Mouse (Mus musculus) MEL (cell line): ENCODE results near the gene Noa1. TPM values are rescaled to one million over a fixed set of nuclear protein-coding genes. Genes with fewer than 3 reads are reported as not detected.

ENCODE experiments used
- DNase-seq: peaks from one replicate; pipeline ENCODE4 v3.0.0; 2011; ENCODE audit warnings: low read depth, low spot score
- H3K27ac ChIP-seq: 2 replicates; pipeline ENCODE4 v1.5.1; 2012; ENCODE audit warnings: low read depth, mild to moderate bottlenecking, control low read depth, low read length, moderate library complexity; ENCODE audit not compliant: control insufficient read depth
- H3K27me3 ChIP-seq, 2 experiments: fragments of 150-350 bp in 1 of 2; sonication (generic) in 1 of 2; 2 replicates each; pipeline ENCODE4 v1.6.1; 2012; ENCODE audit warnings: low read length in 2 of 2, mild to moderate bottlenecking in 2 of 2, improper control_type of control experiment in 1 of 2, moderate library complexity in 1 of 2; ENCODE audit not compliant: insufficient read depth in 2 of 2, control insufficient read depth in 1 of 2
- H3K36me3 ChIP-seq, 2 experiments: 2 replicates each; pipeline ENCODE4 v1.6.1; 2012 to 2014; ENCODE audit warnings: low read length in 2 of 2, improper control_type of control experiment in 1 of 2, inconsistent platforms in 1 of 2, mild to moderate bottlenecking in 1 of 2; ENCODE audit not compliant: insufficient read depth in 2 of 2, control insufficient read depth in 1 of 2
- H3K4me1 ChIP-seq, 2 experiments: fragments of 150-350 bp in 1 of 2; sonication (generic) in 1 of 2; 2 replicates each; pipeline ENCODE4 v1.6.1; 2012; ENCODE audit warnings: low read length in 2 of 2, improper control_type of control experiment in 1 of 2, mild to moderate bottlenecking in 1 of 2; ENCODE audit not compliant: insufficient read depth in 2 of 2, control insufficient read depth in 1 of 2
- H3K4me3 ChIP-seq, 2 experiments: fragments of 150-350 bp in 1 of 2; sonication (generic) in 1 of 2; 2 replicates each; pipeline ENCODE4 v1.5.1; 2012; ENCODE audit warnings: low read depth in 2 of 2, low read length in 2 of 2, mild to moderate bottlenecking in 2 of 2, moderate library complexity in 2 of 2, control low read depth in 1 of 2, improper control_type of control experiment in 1 of 2; ENCODE audit not compliant: control insufficient read depth in 1 of 2, insufficient read depth in 1 of 2
- H3K79me2 ChIP-seq: 2 replicates; pipeline ENCODE4 v1.6.1; 2012; ENCODE audit warnings: mild to moderate bottlenecking, low read length, moderate library complexity; ENCODE audit not compliant: control insufficient read depth, poor library complexity, insufficient read depth
- H3K9ac ChIP-seq: 2 replicates; pipeline ENCODE4 v1.6.1; 2012; ENCODE audit warnings: low read depth, mild to moderate bottlenecking, control low read depth, low read length, moderate library complexity; ENCODE audit not compliant: control insufficient read depth, poor library complexity, severe bottlenecking
- H3K9me3 ChIP-seq: fragments of 150-350 bp; sonication (generic); replicated peaks from 2 replicates; pipeline ENCODE4 v1.6.1; 2012; ENCODE audit warnings: mild to moderate bottlenecking, low read length, improper control_type of control experiment, moderate library complexity; ENCODE audit not compliant: insufficient read depth
- BHLHE40 ChIP-seq: IDR thresholded peaks from 2 replicates; pipeline ENCODE4 v1.6.1; 2012; ENCODE audit warnings: low read depth, mild to moderate bottlenecking, inconsistent platforms, low read length, improper control_type of control experiment, borderline replicate concordance
- CHD2 ChIP-seq: IDR thresholded peaks from 2 replicates; pipeline ENCODE4 v1.6.1; 2011; ENCODE audit warnings: low read length, improper control_type of control experiment
- E2F4 ChIP-seq: IDR thresholded peaks from 2 replicates; pipeline ENCODE4 v1.6.1; 2011; ENCODE audit warnings: low read depth, low read length, improper control_type of control experiment, borderline replicate concordance
- JUND ChIP-seq: IDR thresholded peaks from 2 replicates; pipeline ENCODE4 v1.6.1; 2011; ENCODE audit warnings: low read depth, mild to moderate bottlenecking, improper control_type of control experiment, low read length
- KAT2A ChIP-seq: conservative IDR thresholded peaks from 2 replicates; pipeline ENCODE4 v1.6.1; 2012; ENCODE audit warnings: low read depth, low read length, improper control_type of control experiment, inconsistent platforms
- MAX ChIP-seq: IDR thresholded peaks from 2 replicates; pipeline ENCODE4 v1.6.1; 2011; ENCODE audit warnings: low read length, improper control_type of control experiment
- MXI1 ChIP-seq: IDR thresholded peaks from 2 replicates; pipeline ENCODE4 v1.6.1; 2011; ENCODE audit warnings: mild to moderate bottlenecking, low read depth, low read length, improper control_type of control experiment
- MYC ChIP-seq: IDR thresholded peaks from 2 replicates; pipeline ENCODE4 v1.6.1; 2011; ENCODE audit warnings: low read depth, mild to moderate bottlenecking, low read length, improper control_type of control experiment, moderate library complexity
- POLR2A ChIP-seq, 2 experiments: IDR thresholded peaks; 2 replicates each; pipeline ENCODE4 v1.6.1; 2011 to 2012; ENCODE audit warnings: low read length in 2 of 2, mild to moderate bottlenecking in 2 of 2, control low read depth in 1 of 2, improper control_type of control experiment in 1 of 2, low read depth in 1 of 2, moderate library complexity in 1 of 2; ENCODE audit not compliant: control insufficient read depth in 1 of 2, insufficient read depth in 1 of 2, poor library complexity in 1 of 2
- POLR2AphosphoS5 ChIP-seq: IDR thresholded peaks from 2 replicates; pipeline ENCODE4 v1.6.1; 2012; ENCODE audit warnings: low read depth, borderline replicate concordance, mild to moderate bottlenecking, inconsistent platforms, low read length, moderate library complexity, mixed read lengths
- RAD21 ChIP-seq: IDR thresholded peaks from 2 replicates; pipeline ENCODE4 v1.6.1; 2011; ENCODE audit warnings: mild to moderate bottlenecking, low read depth, low read length, improper control_type of control experiment
- RCOR1 ChIP-seq: IDR thresholded peaks from 2 replicates; pipeline ENCODE4 v1.6.1; 2012; ENCODE audit warnings: low read depth, mild to moderate bottlenecking, inconsistent platforms, low read length, improper control_type of control experiment
- SIN3A ChIP-seq: IDR thresholded peaks from 2 replicates; pipeline ENCODE4 v1.6.1; 2012; ENCODE audit warnings: low read length, improper control_type of control experiment, inconsistent platforms
- SMC3 ChIP-seq: IDR thresholded peaks from 2 replicates; pipeline ENCODE4 v1.6.1; 2011; ENCODE audit warnings: low read depth, low read length, improper control_type of control experiment
- TBP ChIP-seq: IDR thresholded peaks from 2 replicates; pipeline ENCODE4 v1.8.0; 2011; ENCODE audit warnings: low read depth, low read length, improper control_type of control experiment
- TCF12 ChIP-seq: IDR thresholded peaks from 2 replicates; pipeline ENCODE4 v1.6.1; 2014; ENCODE audit warnings: low read depth, mild to moderate bottlenecking, inconsistent platforms, low read length, improper control_type of control experiment, moderate library complexity
- USF2 ChIP-seq, 2 experiments: IDR thresholded peaks; 2 replicates each; pipeline ENCODE4 v1.6.1; 2011 to 2012; ENCODE audit warnings: improper control_type of control experiment in 2 of 2, low read length in 2 of 2, borderline replicate concordance in 1 of 2, inconsistent platforms in 1 of 2, low read depth in 1 of 2, mild to moderate bottlenecking in 1 of 2; ENCODE audit not compliant: insufficient read depth in 1 of 2
- polyA plus RNA-seq, 2 experiments: library from polyadenylated mRNA; stranded (reverse) in 1 of 2; unstranded in 1 of 2; fragments of >175 nt in 1 of 2; fragments of >200 nt in 1 of 2; gene quantifications; 2 replicates each; pipeline versions ENCODE4 v1.2.1 to v1.2.4; 2012; ENCODE audit warnings: low replicate concordance in 2 of 2, low read depth in 1 of 2; ENCODE audit not compliant: insufficient read length in 2 of 2, insufficient read depth in 1 of 2, missing spikeins in 1 of 2
- total RNA-seq: library from RNA; depleted of rRNA; stranded (reverse); fragments of 300-350 nt; gene quantifications from 2 replicates; pipeline ENCODE4 v1.2.3, GENCODE M21; 2012

The Noa1 gene
- total and polyA plus RNA-seq, 3 experiments, result 52.4 to 265 (median 96.2) TPM

- Histone ChIP-seq H3K4me1 (no peaks in the 10 kb centered on the region), H3K36me3 (peaks cover 0 to 59% of the 10 kb centered on the region in 2 experiments; a peak in 2 of 4 replicates), H3K9ac (no peak overlapping the region), H3K27me3 (no peaks in the 10 kb centered on the region), H3K4me3 (no peak overlapping the region), H3K9me3 (no peaks in the 10 kb centered on the region), H3K27ac (no peak overlapping the region), H3K79me2 (peaks cover 8% of the 10 kb centered on the region)
- TF ChIP-seq SIN3A (no peak), RAD21 (no peak), MYC (no peak)
- no peak for DNase-seq
Measured at GRCm38 (mm10) chr5:77282242-77282641, 27.6 kb downstream of the Noa1 start.

- Histone ChIP-seq H3K9ac (no peak overlapping the region), H3K79me2 (peaks cover 8% of the 10 kb centered on the region), H3K27ac (no peak overlapping the region), H3K4me3 (no peak overlapping the region), H3K36me3 (peaks cover 0 to 59% of the 10 kb centered on the region in 2 experiments; a peak in 2 of 4 replicates), H3K27me3 (no peaks in the 10 kb centered on the region), H3K9me3 (no peaks in the 10 kb centered on the region), H3K4me1 (no peaks in the 10 kb centered on the region)
- no peak for DNase-seq
- TF ChIP-seq TBP (no peak), JUND (no peak), E2F4 (no peak), MXI1 (no peak), USF2 (IDR thresholded peaks at IDR 0.05; ENCODE audit: borderline replicate concordance in 1 of 2, insufficient read depth in 1 of 2, low read depth in 1 of 2, low read length in 2 of 2) (no peak), TCF12 (no peak), POLR2A (IDR thresholded peaks at IDR 0.05; ENCODE audit: control insufficient read depth in 1 of 2, insufficient read depth in 1 of 2, low read depth in 1 of 2, low read length in 2 of 2, poor library complexity in 1 of 2) (no peak), RAD21 (no peak), POLR2AphosphoS5 (no peak), RCOR1 (no peak), MAX (no peak), CHD2 (no peak), BHLHE40 (no peak), KAT2A (no peak), MYC (no peak), SMC3 (no peak)
Measured at GRCm38 (mm10) chr5:77281518-77282174, 28.2 kb downstream of the Noa1 start.
